Mouse (Mus musculus): Measurements from ENCODE around the gene Rras2. TPM values are rescaled to one million over a fixed set of nuclear protein-coding genes. Genes with fewer than 3 reads are reported as not detected.
A peak's percentile ranks its signal among the peaks of the same experiment; 100 is the strongest.

Rras2 gene
- total and polyA plus RNA-seq, 2 experiments from 2014 or later = 34.4 to 56.6 TPM

DNA sequence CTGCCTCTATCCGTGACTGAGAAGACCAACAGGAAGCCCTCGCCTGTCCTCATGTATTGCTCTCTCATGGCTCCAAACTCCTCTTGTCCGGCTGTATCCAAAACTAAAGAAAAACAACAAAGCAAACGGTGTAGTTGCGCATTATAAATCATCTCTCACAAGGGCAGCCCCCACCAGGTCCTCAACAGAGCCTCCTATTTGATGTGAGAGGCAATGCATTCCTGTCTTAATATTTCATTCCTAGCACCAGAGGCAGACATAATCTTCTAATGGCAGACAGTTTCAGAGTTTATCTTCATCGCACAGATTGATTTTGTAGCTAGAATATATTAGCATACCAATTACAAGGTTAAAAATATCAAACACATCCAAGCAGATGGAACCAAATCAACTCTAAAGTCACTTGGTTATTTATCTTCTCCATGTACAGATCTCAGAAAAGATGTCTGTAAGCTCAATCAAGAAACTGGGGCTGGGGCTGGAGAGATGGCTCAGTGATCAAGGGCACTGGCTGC lies 58.6 kb downstream of the Rras2 start:
- H3K9ac ChIP-seq = no peak overlapping the region
- no peak overlapping the region; the same call in 1 of the 2 replicates for H3K4me2 ChIP-seq (ENCODE audit: low read depth)
- H3K4me1 ChIP-seq (ENCODE audit: insufficient read depth) = no peaks in the 10 kb centered on the region
- peak overlapping the region; percentile 71 for H3K27ac ChIP-seq (ENCODE audit: low read depth, low read length)
- no peak overlapping the region for H3K4me3 ChIP-seq (ENCODE audit: low read depth, low read length)
- DNase-seq = peak; percentile 56
- H3K9me3 ChIP-seq (ENCODE audit: low read length) = no peaks in the 10 kb centered on the region
- 58% methylated on average over 6 of the region's 6 CpGs for WGBS
- TF ChIP-seq CTCF (IDR thresholded peaks at IDR 0.05; ENCODE audit: low read depth) = peak; percentile 15; the same call in 1 of the 2 replicates
- no peaks in the 10 kb centered on the region for H3K27me3 ChIP-seq (ENCODE audit: insufficient read depth, low read length)
- H3K36me3 ChIP-seq (ENCODE audit: insufficient read depth) = 0 out of 2 replicates have a peak, but pooled peaks cover 4% of the 10 kb centered on the region
- peak; percentile 75 for ATAC-seq

DNA sequence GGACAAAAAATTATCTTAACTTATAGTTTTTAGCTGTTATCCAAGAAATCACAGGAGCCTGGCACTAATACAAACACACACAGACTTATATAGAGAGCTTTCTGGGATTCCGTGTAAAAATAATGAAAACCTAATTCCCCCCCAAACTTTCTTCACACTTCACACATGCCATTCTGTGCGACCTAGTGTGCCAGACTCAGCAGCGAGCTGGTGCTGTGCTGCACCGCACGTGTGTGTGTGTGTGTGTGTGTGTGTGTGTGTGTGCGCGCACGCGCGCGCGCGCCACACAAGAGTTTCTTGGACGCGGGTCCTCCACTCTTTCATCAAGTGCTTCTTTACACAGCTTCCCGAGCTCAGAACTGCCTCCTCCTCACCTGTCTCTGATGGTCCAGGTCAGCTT lies 59.4 kb downstream of the Rras2 start:
- H3K9ac ChIP-seq = no peak overlapping the region
- no peak overlapping the region for H3K4me3 ChIP-seq (ENCODE audit: low read depth, low read length)
- no peaks in the 10 kb centered on the region for H3K9me3 ChIP-seq (ENCODE audit: low read length)
- TF ChIP-seq CTCF (IDR thresholded peaks at IDR 0.05; ENCODE audit: low read depth) = no peak
- 0 out of 2 replicates have a peak, but pooled peaks cover 4% of the 10 kb centered on the region for H3K36me3 ChIP-seq (ENCODE audit: insufficient read depth)
- no peaks in the 10 kb centered on the region for H3K27me3 ChIP-seq (ENCODE audit: insufficient read depth, low read length)
- H3K4me2 ChIP-seq (ENCODE audit: low read depth) = no peak overlapping the region
- peak; percentile 61 for ATAC-seq
- 0 out of 2 replicates have a peak overlapping the region, but pooled peaks have one; percentile 15 for H3K27ac ChIP-seq (ENCODE audit: low read depth, low read length)
- 73% methylated on average over 16 of the region's 16 CpGs for WGBS
- no peaks in the 10 kb centered on the region for H3K4me1 ChIP-seq (ENCODE audit: insufficient read depth)
- DNase-seq = peak; percentile 52

- Histone ChIP-seq H3K36me3 (ENCODE audit: insufficient read depth) (0 out of 2 replicates have a peak, but pooled peaks cover 4% of the 10 kb centered on the region), H3K4me2 (ENCODE audit: low read depth) (no peak overlapping the region), H3K27ac (ENCODE audit: low read depth, low read length) (no peak overlapping the region), H3K4me3 (ENCODE audit: low read depth, low read length) (no peak overlapping the region), H3K4me1 (ENCODE audit: insufficient read depth) (no peaks in the 10 kb centered on the region), H3K27me3 (ENCODE audit: insufficient read depth, low read length) (no peaks in the 10 kb centered on the region), H3K9me3 (ENCODE audit: low read length) (no peaks in the 10 kb centered on the region), H3K9ac (no peak overlapping the region)
- ATAC-seq (no peak), DNase-seq (no peak)
- 83% methylated on average over 4 of the region's 4 CpGs for WGBS
- no peak for TF ChIP-seq CTCF (IDR thresholded peaks at IDR 0.05; ENCODE audit: low read depth)
Observed at GRCm38 (mm10) chr7:114053720-114054119, 63.9 kb downstream of the Rras2 start.

- WGBS = 79% methylated on average over 2 of the region's 2 CpGs
- Histone ChIP-seq H3K9ac (no peak overlapping the region), H3K27ac (ENCODE audit: low read depth, low read length) (no peak overlapping the region), H3K9me3 (ENCODE audit: low read length) (no peaks in the 10 kb centered on the region), H3K27me3 (ENCODE audit: insufficient read depth, low read length) (no peaks in the 10 kb centered on the region), H3K4me1 (ENCODE audit: insufficient read depth) (no peaks in the 10 kb centered on the region), H3K4me2 (ENCODE audit: low read depth) (no peak overlapping the region), H3K4me3 (ENCODE audit: low read depth, low read length) (no peak overlapping the region), H3K36me3 (ENCODE audit: insufficient read depth) (no peaks in the 10 kb centered on the region; the same call in 1 of the 2 replicates)
- ATAC-seq = no peak
- no peak for TF ChIP-seq CTCF (IDR thresholded peaks at IDR 0.05; ENCODE audit: low read depth)
- no peak for DNase-seq
Observed at GRCm38 (mm10) chr7:114045814-114046213, 71.8 kb downstream of the Rras2 start.

DNA sequence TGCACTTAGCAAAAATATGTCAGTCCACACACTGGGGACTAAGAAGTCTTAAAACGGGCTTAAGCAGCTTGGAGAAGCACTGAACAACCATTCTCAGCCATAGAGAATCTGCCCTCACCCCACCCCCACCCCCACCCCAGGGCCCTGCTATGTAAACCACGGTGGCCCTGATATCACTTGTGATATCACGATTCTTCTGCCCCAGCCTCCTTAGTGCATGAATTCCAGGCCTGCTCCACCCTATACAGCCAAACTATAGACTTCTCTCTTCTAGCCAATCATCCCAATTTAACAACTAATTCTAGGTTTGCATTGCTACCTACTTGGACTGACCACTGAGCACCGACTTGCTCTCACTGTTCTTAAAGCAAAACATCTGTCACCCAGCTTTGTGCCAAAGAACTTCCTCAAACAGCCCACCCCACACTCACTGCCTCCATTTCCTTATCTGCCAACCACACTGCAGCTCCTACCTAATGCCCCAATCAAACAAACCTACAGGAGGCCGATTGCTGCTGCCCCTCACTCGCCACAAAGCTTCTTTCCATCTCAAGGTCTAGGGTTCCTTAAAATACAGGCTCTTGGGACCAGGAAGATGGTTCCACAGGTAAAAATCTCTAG lies 73.5 kb downstream of the Rras2 start:
- H3K4me3 ChIP-seq (ENCODE audit: low read depth, low read length) = no peak overlapping the region
- no peaks in the 10 kb centered on the region; the same call in 1 of the 2 replicates for H3K36me3 ChIP-seq (ENCODE audit: insufficient read depth)
- H3K27me3 ChIP-seq (ENCODE audit: insufficient read depth, low read length) = no peaks in the 10 kb centered on the region
- no peaks in the 10 kb centered on the region for H3K9me3 ChIP-seq (ENCODE audit: low read length)
- no peaks in the 10 kb centered on the region for H3K4me1 ChIP-seq (ENCODE audit: insufficient read depth)
- H3K27ac ChIP-seq (ENCODE audit: low read depth, low read length) = peak overlapping the region; percentile 57; the same call in 1 of the 2 replicates
- no peak overlapping the region for H3K9ac ChIP-seq
- ATAC-seq (0 out of 2 replicates have a peak, but pooled peaks have one; percentile 5), DNase-seq (no peak)
- 83% methylated on average over 6 of the region's 6 CpGs for WGBS
- TF ChIP-seq CTCF (IDR thresholded peaks at IDR 0.05; ENCODE audit: low read depth) = no peak
- no peak overlapping the region for H3K4me2 ChIP-seq (ENCODE audit: low read depth)

DNA sequence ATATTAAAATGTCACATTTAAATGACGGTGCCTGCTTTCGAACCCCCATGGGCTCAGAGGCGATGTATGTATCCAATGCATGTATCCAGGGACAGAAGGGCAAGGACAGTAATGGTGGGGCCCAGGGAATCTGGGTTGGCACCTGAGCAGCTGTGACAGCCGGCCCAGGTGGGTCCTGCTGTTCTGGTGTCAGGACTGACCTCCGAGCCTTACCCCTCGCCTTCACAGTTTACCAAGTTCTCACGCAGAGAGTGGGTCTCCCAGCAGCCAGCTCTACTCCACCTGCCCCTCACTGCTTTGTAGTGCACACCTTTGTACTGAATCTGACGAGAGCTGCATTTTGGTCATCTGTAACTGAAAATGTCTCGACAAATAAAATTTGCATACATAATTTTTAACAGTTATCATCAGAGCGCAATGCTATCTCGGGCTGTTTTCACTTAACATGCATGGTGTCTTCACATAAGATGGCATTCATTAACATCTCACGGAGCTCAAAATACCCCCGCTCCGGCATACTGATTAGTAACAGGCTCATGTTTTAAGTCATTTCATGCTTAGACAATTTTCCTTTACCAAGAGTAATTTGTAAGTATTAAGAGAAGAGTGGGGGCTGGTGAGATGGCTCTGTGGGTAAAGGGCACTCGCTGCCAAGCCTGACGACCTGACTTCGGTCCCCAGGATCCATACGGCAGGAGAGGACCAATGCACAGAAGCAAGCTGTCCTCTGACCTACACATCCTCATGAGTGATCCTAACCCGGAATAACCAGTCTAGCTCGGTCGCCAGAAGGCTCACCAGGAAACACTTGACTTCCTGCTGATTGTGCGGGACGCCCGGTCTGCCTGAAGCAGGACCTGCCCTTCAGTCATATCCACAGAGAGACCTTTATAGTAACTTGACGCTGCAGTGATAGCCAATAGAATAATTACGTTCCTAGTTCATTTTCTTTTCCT lies 74.3 kb downstream of the Rras2 start:
- Histone ChIP-seq H3K4me1 (ENCODE audit: insufficient read depth) (no peaks in the 10 kb centered on the region), H3K9me3 (ENCODE audit: low read length) (no peaks in the 10 kb centered on the region), H3K4me2 (ENCODE audit: low read depth) (no peak overlapping the region), H3K27ac (ENCODE audit: low read depth, low read length) (peak overlapping the region; percentile 57), H3K27me3 (ENCODE audit: insufficient read depth, low read length) (no peaks in the 10 kb centered on the region), H3K9ac (no peak overlapping the region), H3K36me3 (ENCODE audit: insufficient read depth) (no peaks in the 10 kb centered on the region; the same call in 1 of the 2 replicates), H3K4me3 (ENCODE audit: low read depth, low read length) (no peak overlapping the region)
- WGBS = 68% methylated on average over 26 of the region's 26 CpGs
- no peak for DNase-seq
- TF ChIP-seq CTCF (IDR thresholded peaks at IDR 0.05; ENCODE audit: low read depth) = no peak
- peak; percentile 67 for ATAC-seq
